In genomic region chr6:90688742-90689141, GRCm38 (mm10) we compare ENCODE assay signal across 17 mouse cellular contexts.
DNase-seq lines count a peak whose midpoint lies in the region; ATAC-seq and TF ChIP-seq lines count a peak whose summit lies in the region.
"Had no signal": no experiment of that assay in that cellular context is flagged by ENCODE, and none has a peak within 500 bp of the region (broad histone marks: within the 10 kb centered on the region; RNA-seq: fewer than 3 reads in every experiment).

No protein-coding gene starts in this region.

- 0 out of 2 replicates have a peak, but pooled peaks have one; percentile 21 for ATAC-seq in limb, embryonic 13.5 days (ENCODE audit: low FRiP score, low read depth)
- ATAC-seq in heart, embryonic 14.5 days (ENCODE audit: insufficient number of reproducible peaks, insufficient read depth, low FRiP score, low read depth) = peak; percentile 48
- ATAC-seq: intestine, embryonic 16.5 days; midbrain, embryonic 15.5 days had no signal

- TF ChIP-seq POLR2A in myocyte (IDR thresholded peaks at IDR 0.05; ENCODE audit: insufficient read length, low read depth) = no peak

- no peak for DNase-seq in heart, embryonic 10.5 days (ENCODE audit: low spot score)
- no peak for DNase-seq in heart, adult 8-10 months (ENCODE audit: low spot score)
- no peak for DNase-seq in limb, embryonic 10.5 days (ENCODE audit: low spot score)
- DNase-seq in right cerebral cortex, adult 18-20 months = no peak
- DNase-seq in left cerebral cortex, postnatal 14 days (ENCODE audit: low spot score in 2 of 2) = no peak
- DNase-seq: cerebellum, adult 8-10 months; embryo, embryonic 11 days; thymus, postnatal 4 days had no signal

- 46% methylated on average over 3 of the region's 3 CpGs for WGBS in heart, embryonic 10.5 days
- WGBS in limb, embryonic 13.5 days = 58% methylated on average over 3 of the region's 3 CpGs
- WGBS in limb, embryonic 10.5 days = 87% methylated on average over 3 of the region's 3 CpGs
- WGBS in heart, embryonic 14.5 days = 3% methylated on average over 3 of the region's 3 CpGs

- H3K4me1 ChIP-seq in heart, embryonic 10.5 days = peaks cover 69% of the 10 kb centered on the region
- peaks cover 22% of the 10 kb centered on the region for H3K4me1 ChIP-seq in limb, embryonic 13.5 days
- peaks cover 10% of the 10 kb centered on the region; the same call in 1 of the 2 replicates for H3K4me1 ChIP-seq in limb, embryonic 10.5 days
- H3K4me1 ChIP-seq in heart, embryonic 14.5 days (ENCODE audit: control insufficient read depth in 2 of 2, insufficient read depth in 2 of 2, low read length in 2 of 2) = peaks cover 20 to 60% of the 10 kb centered on the region in 2 experiments
- H3K4me1 ChIP-seq: midbrain, embryonic 15.5 days had no signal

- H3K4me3 ChIP-seq in heart, embryonic 10.5 days = no peak overlapping the region
- H3K4me3 ChIP-seq in limb, embryonic 13.5 days = no peak overlapping the region
- no peak overlapping the region for H3K4me3 ChIP-seq in limb, embryonic 10.5 days
- no peak overlapping the region for H3K4me3 ChIP-seq in heart, embryonic 14.5 days (ENCODE audit: control insufficient read depth in 1 of 2, insufficient read depth in 1 of 2, low read depth in 1 of 2, low read length in 2 of 2)
- H3K4me3 ChIP-seq in myocyte = no peak overlapping the region
- H3K4me3 ChIP-seq: liver, embryonic 15.5 days; midbrain, embryonic 15.5 days; neural tube, embryonic 12.5 days; stomach, embryonic 15.5 days had no signal

- H3K79me2 ChIP-seq in myocyte (ENCODE audit: control insufficient read depth, insufficient read depth) = peaks cover 34% of the 10 kb centered on the region

- H3K4me2 ChIP-seq in limb, embryonic 13.5 days (replicated peaks) = no peak overlapping the region
- H3K4me2 ChIP-seq in heart, embryonic 14.5 days (ENCODE audit: low read length) = peak overlapping the region; percentile 50
- peak overlapping the region; percentile 44 for H3K4me2 ChIP-seq in myocyte (ENCODE audit: low read depth)
- H3K4me2 ChIP-seq: liver, embryonic 15.5 days; midbrain, embryonic 15.5 days; neural tube, embryonic 12.5 days; stomach, embryonic 15.5 days had no signal

- no peak overlapping the region for H3ac ChIP-seq in myocyte (ENCODE audit: control insufficient read depth, insufficient read length)

- H3K9me3 ChIP-seq in heart, embryonic 10.5 days = no peaks in the 10 kb centered on the region
- H3K9me3 ChIP-seq in limb, embryonic 13.5 days = no peaks in the 10 kb centered on the region
- H3K9me3 ChIP-seq in limb, embryonic 10.5 days (replicated peaks) = no peaks in the 10 kb centered on the region
- H3K9me3 ChIP-seq in heart, embryonic 14.5 days (ENCODE audit: control insufficient read depth, low read length) = no peaks in the 10 kb centered on the region
- H3K9me3 ChIP-seq: liver, embryonic 15.5 days; midbrain, embryonic 15.5 days; neural tube, embryonic 12.5 days; stomach, embryonic 15.5 days had no signal

- intact Hi-C loops in left cerebral cortex, postnatal 14 days (cut with DNase I) = no loop called here

- no peaks in the 10 kb centered on the region for H3K27me3 ChIP-seq in heart, embryonic 10.5 days (ENCODE audit: insufficient read depth, poor library complexity, severe bottlenecking)
- H3K27me3 ChIP-seq in limb, embryonic 13.5 days = no peaks in the 10 kb centered on the region
- no peaks in the 10 kb centered on the region for H3K27me3 ChIP-seq in limb, embryonic 10.5 days (ENCODE audit: low read depth, poor library complexity, severe bottlenecking)
- H3K27me3 ChIP-seq in heart, embryonic 14.5 days (ENCODE audit: control insufficient read depth, insufficient read depth, low read length) = no peaks in the 10 kb centered on the region
- H3K27me3 ChIP-seq in myocyte (ENCODE audit: control insufficient read depth, insufficient read depth, insufficient read length) = no peaks in the 10 kb centered on the region
- H3K27me3 ChIP-seq: liver, embryonic 15.5 days; midbrain, embryonic 15.5 days; neural tube, embryonic 12.5 days; stomach, embryonic 15.5 days had no signal

- H3K9ac ChIP-seq in limb, embryonic 13.5 days = no peak overlapping the region; the same call in 1 of the 2 replicates
- H3K9ac ChIP-seq in heart, embryonic 14.5 days (ENCODE audit: low read length) = peak overlapping the region; percentile 52
- H3K9ac ChIP-seq: liver, embryonic 15.5 days; midbrain, embryonic 15.5 days; neural tube, embryonic 12.5 days; stomach, embryonic 15.5 days had no signal

- peaks cover 56% of the 10 kb centered on the region for H3K36me3 ChIP-seq in heart, embryonic 10.5 days
- peaks cover 81% of the 10 kb centered on the region for H3K36me3 ChIP-seq in limb, embryonic 13.5 days
- H3K36me3 ChIP-seq in limb, embryonic 10.5 days = peaks cover 68% of the 10 kb centered on the region
- peaks cover 90% of the 10 kb centered on the region for H3K36me3 ChIP-seq in heart, embryonic 14.5 days (ENCODE audit: control insufficient read depth, insufficient read depth, low read length)
- peaks cover 70% of the 10 kb centered on the region for H3K36me3 ChIP-seq in myocyte (ENCODE audit: control insufficient read depth, insufficient read depth)

- H3K27ac ChIP-seq in heart, embryonic 10.5 days = peak overlapping the region; percentile 77
- peak overlapping the region; percentile 15; the same call in 1 of the 2 replicates for H3K27ac ChIP-seq in limb, embryonic 13.5 days
- H3K27ac ChIP-seq in limb, embryonic 10.5 days = no peak overlapping the region
- H3K27ac ChIP-seq in heart, embryonic 14.5 days (replicated peaks in 1 of 2; ENCODE audit: control insufficient read depth in 1 of 2, insufficient read depth in 1 of 2, low read depth in 2 of 2, low read length in 2 of 2) = peak overlapping the region; percentile 80 to 85
- H3K27ac ChIP-seq: liver, embryonic 15.5 days; macrophage; midbrain, embryonic 15.5 days; neural tube, embryonic 12.5 days; stomach, embryonic 15.5 days had no signal

TF ChIP-seq in myocyte, 11 proteins besides CTCF, POLR2A, EP300 and RAD21:
- TF ChIP-seq REST (IDR thresholded peaks at IDR 0.05; ENCODE audit: insufficient read depth, insufficient read length) = no peak
- no peak for TF ChIP-seq TCF3 (IDR thresholded peaks at IDR 0.05; ENCODE audit: insufficient read length, low read depth)
- TF ChIP-seq USF1 (IDR thresholded peaks at IDR 0.05; ENCODE audit: low read depth) = no peak
- TF ChIP-seq MYOG (IDR thresholded peaks at IDR 0.05; ENCODE audit: control insufficient read depth in 1 of 3, insufficient read depth in 1 of 3, insufficient read length in 2 of 3, low read depth in 2 of 3) = no peak
- no peak for TF ChIP-seq MAX (IDR thresholded peaks at IDR 0.05; ENCODE audit: low read depth)
- no peak for TF ChIP-seq TCF12 (IDR thresholded peaks at IDR 0.05; ENCODE audit: insufficient read depth, poor library complexity, severe bottlenecking)
- no peak for TF ChIP-seq SRF (IDR thresholded peaks at IDR 0.05; ENCODE audit: control insufficient read depth, insufficient read length, low read depth)
- TF ChIP-seq CEBPB (IDR thresholded peaks at IDR 0.05; ENCODE audit: insufficient read depth, poor library complexity, severe bottlenecking) = no peak
- TF ChIP-seq E2F4 (IDR thresholded peaks at IDR 0.05; ENCODE audit: insufficient read depth) = no peak
- no peak for TF ChIP-seq POLR2AphosphoS2 (IDR thresholded peaks at IDR 0.05; ENCODE audit: insufficient read length, low read depth)
- TF ChIP-seq MYOD1 (IDR thresholded peaks at IDR 0.05; ENCODE audit: control insufficient read depth in 1 of 3, insufficient read length in 2 of 3, low read depth in 2 of 3) = no peak
